Mouse (Mus musculus): ENCODE measurements around the gene Atp2c2.

Atp2c2 gene

DNA sequence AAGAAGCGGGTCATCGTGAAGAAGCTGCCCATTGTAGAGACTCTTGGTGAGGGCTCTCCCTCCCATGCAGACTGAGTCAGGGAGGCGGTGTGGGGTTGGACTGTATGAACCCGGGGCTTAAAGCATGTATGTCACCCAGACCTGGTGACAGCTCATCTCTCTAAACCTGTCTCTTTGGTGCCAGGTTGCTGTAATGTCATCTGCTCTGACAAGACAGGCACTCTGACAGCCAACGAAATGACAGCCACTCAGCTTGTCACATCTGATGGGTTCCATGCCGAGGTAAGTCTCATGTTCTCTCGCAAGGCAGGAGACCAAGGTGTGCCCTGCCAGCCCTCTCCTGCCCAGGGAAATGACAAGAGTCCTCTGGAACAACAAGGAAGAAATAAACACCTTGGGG, 42.6 kb downstream of the Atp2c2 start:
- DNase-seq (ENCODE audit: low spot score): no peak

DNA sequence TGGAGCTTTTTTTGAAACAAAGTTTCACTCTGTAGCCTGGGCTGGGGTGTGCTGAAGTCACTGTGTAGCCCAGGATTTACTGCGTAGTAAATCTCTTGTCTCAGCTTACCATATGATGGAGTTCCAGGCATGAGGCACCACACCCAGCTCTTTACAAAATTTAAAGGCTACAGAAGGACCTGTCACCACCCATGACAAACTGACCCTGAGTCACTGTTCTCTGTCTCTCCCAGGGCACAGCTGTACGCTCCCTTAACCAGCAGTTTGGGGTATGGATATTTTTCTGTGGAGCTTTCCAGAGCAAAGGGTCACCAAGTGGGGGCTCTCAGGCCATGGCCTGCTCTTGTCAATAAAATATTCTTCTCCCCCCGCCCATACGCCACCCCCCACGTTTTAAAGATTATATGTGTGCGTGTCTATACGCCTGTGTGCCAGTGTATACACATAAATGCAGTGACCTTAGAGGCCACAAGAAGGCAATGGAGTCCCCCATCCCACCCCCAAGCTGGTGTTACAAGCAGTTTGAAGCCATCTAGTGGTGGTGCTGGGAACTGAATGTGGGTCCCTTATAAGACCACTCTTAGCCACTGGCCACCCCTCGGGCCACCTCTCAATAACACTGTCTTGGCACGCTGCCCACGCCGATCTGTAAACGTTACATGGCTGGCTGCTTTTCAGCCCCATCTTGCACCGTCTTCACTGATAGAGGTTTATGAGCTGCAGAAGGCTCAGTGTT, 43.6 kb downstream of the Atp2c2 start:
- peak; percentile 29 for DNase-seq (ENCODE audit: low spot score)

DNA sequence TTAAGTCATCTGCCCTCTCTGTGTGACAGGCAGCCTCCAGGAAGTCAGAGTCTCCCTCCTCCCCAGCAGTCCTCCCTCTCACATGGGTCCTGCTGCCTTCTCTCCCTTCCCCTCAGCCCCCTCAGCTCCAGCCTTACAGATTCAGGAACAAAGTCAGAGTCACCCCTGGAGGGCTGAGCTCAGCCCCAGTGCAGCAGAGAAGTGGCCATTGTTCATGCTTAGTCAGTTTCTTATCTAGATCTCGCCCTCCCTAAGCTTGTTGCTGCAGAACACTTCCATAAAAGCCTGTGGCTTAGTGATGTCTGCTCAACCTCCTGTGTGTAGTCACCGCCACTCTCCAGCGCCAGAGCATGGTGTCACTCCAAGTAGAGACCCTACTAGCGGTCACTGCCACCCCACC, 44.8 kb downstream of the Atp2c2 start:
- no peak for DNase-seq (ENCODE audit: low spot score)

DNA sequence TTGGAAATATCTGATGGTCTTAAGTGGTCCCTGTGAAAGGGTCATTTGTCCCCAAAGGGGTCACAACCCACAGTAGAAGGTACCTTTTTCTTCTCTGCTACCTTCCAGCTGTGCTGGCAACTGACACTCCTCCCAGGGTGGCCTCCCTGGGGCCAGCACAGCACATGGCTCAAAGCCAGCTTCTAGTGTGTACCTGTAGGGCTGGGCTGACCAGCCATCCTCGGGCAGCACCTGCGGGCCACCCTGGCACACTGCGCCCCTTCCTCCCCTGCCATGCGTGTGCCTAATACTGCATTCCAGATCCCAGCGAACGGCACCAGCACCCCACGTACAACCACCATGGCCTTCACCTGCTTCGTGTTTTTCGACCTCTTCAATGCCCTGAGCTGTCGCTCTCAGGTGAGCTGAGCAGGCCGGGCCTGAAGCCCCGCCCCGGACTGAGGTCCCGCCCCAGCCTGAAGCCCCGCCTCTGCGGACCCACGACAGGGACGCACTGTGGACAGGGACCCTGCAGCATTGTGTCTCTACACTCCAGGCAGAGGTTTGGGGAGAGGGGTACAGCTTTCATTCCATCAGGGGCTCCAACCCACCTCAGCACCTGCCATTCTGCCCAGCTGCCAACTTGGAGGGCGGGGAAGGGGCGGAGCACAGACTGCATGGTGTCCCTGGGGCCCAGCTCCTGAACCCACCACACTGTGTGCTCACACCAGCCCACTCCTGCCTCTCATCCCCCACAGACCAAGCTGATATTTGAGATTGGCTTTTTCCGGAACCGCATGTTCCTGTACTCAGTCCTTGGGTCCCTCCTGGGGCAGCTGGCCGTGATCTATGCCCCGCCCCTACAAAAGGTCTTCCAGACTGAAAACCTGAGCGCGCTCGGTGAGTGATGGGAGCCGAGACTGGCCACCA, 55.7 kb downstream of the Atp2c2 start:
- no peak for DNase-seq (ENCODE audit: low spot score)

DNA sequence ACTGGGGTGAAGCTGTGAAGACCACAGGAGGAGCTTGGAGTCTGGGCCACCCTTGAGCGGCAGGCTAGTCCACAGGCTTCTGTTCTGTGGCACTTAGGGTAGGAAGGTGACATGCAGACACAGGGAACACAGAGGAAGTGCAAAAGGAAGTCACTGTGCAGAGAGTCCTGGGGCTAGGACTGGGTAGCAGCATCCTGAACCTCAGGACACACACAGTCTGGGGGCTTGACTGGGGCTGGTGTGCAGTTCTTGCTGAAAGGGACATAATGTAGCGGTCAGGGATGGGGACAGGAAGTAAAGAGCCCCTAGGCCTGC, 56.3 kb downstream of the Atp2c2 start:
- no peak for DNase-seq (ENCODE audit: low spot score)

DNA sequence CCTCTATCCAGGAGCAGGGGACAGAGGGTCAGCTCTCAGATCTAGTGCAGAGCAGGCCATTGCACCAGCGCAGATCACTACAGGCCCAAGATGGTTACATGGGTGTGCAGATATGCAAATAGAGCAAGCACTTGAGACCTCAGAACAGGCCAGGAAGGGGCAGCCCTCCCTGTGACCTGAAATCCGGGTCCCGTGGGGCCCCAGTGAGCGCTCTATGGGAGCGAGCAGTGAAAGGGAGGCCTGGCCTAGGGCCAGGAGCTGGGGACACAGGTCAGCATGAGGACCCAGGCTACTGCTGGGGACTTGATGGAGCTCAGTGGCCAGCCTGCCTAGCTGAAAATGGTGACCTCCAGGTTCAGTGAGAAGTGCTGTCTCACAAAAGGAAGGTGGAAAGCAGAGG, 56.7 kb downstream of the Atp2c2 start:
- DNase-seq (ENCODE audit: low spot score): no peak

DNA sequence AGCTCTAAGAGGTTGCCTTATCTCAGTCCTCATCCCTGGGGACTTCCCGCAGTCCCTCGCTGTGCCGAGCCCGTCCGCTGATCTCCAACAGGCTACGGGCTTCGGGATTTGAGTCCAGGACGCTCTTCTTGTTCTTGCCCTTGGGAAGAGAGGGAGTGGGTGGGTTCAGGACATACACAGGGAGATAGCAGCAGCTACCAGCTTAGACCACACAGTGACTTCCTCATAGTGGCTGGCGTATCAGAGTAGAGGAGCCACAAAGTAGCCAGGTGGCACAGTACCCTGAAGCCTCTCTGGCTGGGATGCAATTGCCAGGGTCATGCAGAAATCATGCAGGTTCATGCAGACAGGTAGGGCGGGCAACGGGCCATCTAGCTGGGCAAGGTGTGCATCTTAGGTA, 61.9 kb downstream of the Atp2c2 start:
- DNase-seq (ENCODE audit: low spot score): no peak

DNA sequence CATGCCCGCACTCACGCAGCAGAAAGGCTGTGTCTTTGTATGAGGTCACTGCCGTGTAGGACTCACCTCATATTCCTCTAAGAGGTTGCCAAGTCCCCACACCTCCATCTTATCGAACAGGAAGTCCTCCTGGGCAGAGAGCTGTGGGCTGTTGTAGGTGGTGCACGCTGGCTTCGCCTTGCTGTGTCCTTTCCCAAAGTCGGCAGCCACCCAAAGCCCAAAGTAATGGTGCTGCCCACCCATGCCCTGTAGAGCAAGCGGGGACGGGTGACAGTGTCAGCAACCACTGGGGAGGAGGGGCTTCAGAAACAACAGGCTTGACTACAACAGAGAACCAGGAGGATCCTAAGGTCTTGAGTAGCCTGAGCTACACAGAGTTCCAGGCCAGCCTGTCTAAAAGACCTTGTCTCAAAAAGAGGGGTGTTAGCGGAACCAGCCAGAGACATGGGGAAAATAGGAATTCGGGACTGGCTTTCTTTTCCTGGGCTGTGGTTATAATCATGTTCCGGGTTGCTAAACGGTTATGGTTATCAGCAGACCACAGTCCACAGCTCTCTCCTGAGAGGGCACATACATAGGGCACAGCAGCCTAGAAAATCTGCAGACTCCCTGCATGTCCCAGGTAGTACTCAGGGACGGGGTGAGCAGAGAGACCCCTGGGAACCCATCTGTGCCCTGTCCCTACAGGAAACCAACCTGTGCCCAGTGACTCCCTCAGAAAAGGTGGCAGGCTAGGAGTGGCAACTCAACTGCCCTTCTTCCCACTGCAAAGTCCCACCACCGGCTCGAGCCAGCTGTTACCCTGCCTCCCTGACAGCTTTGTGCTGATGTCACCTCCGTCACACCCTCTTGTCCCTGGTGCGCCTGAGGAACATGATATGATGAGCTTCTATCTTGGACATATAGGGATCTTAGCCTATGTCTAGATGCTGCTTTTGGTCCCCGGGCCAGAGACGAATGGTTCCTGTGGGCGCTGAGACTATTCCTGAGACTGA, 62.7 kb downstream of the Atp2c2 start:
- DNase-seq (ENCODE audit: low spot score): no peak

DNA sequence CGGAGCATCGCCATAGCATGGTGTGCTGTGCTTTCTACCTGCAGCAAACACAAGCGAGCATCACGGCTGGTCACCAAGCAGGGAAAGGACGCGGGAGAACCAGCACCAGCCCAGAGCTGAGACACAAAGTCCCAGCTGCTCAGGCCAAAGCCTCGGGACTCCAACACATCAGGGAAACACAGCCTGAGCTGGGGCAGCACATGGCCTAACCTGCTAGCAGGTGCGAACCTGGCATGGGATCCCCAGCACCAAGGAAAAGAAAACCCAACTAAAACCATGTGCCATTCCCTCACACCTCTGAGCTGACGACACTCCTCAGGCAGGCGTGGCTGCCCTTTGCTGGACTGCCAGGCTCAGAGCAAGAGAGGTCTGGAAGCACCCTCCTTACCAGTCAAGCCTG, 65.5 kb downstream of the Atp2c2 start:
- no peak for DNase-seq (ENCODE audit: low spot score)

DNA sequence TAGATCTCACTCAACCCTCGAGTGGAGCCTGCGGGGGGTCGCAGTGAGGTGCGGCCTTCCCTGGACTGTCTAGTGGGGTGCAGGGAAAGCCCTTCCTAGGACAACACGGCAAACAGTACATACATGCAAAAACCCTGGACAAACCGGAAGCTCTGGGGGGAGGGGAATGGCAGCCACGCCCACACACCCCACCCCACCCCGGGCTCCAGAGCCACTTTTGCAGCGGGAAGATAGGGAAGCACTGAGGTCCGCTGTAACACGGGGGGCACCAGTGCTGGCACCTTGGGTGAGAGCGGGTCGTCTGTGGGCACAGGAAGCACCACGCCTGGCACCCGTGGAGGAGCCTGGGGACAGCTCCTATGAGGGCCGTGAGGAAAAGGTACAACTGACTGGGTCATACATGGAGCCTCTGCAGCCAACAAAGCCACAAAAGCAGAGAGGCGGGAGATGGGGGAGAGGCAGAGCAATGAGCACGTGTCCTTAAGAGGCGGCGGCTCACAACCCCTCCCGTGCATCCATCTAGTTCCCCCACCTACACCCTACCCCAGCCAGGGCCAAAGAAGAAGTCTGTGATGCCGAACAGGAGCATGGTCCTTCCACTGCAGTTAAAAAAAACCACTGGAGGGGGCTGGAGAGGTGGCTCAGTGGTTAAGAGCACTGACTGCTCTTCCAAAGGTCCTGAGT, 66.1 kb downstream of the Atp2c2 start:
- no peak for DNase-seq (ENCODE audit: low spot score)

DNA sequence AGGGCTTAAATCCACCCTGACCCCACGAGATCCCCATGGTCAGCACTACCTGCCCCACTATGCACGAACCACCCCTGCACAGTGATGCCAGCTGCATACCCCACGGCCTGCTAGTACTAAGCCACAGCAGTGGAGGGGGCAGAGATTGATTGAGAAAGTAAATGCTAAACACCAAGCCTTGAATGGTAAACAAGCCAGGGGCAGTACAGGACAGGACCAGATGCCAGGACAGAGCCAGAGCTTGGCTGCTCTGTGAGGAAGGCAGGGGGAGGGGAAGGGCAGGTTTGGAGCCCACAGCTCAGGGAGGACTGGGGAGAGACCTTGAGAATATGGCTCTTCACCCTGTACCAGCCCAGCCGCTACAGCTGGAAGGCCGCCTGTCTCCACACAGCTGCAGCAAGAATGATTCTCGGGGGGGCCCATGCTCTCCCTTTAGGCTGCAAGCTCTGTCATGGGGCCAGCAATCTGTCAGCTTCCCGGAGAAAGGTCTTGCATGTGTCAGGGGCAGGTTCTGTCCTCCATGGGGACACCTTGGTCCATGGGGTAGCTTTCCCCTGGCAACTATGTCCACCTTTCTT, 76.9 kb downstream of the Atp2c2 start:
- no peak for DNase-seq (ENCODE audit: low spot score)

DNA sequence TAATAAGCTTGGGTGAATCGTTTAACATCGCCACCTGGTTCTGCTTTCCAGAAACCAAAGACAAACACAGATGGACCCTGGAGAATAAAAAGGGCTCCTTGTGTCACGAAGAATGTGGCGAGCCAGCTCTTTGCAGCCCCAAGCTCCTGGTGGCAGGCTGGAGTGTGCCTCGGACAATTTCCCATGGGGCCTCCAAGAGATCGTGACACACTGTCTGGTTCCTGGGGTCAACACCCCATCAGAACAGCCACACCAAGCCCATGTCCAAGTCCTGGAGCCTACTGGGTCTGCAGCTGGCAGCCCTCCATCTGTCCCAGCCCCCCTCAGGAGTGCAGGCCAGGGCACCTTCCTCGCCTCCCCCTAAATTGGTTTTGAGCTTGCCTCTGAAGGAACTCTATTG, 78.0 kb downstream of the Atp2c2 start:
- DNase-seq (ENCODE audit: low spot score): no peak

DNA sequence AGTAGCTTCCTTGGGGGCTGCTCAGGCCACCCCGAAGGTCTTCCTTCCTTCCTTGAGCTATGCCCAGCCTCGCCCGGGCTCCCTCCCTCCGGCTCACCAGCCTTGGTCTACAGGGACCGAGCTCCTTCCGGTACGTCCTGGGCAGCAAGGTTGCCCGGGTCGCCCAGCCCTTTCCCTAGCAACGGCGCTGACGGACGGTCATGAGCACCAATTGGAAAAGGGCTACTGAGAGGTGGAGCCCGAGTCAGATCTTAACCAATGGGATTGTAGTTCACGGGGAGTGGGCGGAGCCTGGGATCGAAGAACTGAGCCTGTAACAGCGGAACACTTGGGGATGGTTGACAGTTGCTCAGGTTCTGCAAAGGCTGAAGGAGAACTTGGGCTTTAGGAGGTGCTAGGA, 78.5 kb downstream of the Atp2c2 start, which contains the start of gene Tldc1:
TSS of gene Tldc1 (minus strand) at position 154 of the 400 bp plus-strand sequence.
- DNase-seq (ENCODE audit: low spot score): peak; percentile 100

DNA sequence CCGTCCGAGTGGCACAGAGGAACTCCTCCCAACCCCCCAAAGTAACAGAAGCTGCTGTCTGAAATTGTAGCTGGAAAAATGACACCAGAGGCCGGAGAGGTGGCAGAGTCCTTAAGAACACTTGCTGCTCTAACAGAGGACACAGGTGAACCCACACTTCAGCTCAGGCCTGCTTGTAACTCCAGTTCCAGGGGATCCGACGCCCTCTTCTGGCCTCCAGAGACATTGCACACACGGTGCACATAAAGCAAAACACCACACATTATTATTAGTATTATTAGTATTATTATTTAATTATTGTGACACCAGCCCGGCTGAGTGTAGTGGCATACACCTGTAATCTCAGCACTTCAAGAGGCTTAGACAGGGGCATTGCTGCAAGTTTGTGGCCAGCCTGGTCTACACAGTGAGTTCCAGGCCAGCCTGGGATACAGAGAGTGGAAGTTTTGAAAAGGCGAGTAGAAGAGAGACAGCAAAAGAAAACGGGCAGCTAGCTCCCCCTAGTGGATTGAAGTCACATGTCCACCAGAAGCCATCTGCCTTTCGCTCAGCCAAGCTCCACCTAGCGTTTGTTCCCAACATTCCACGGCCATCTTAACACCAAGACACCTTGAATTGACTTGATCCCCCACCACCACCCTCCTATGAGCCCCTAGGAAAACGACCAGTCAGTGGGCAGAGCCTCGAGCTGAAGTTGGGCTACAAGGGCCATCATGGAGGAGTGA, 79.4 kb downstream of the Atp2c2 start:
- DNase-seq (ENCODE audit: low spot score): peak; percentile 76

DNA sequence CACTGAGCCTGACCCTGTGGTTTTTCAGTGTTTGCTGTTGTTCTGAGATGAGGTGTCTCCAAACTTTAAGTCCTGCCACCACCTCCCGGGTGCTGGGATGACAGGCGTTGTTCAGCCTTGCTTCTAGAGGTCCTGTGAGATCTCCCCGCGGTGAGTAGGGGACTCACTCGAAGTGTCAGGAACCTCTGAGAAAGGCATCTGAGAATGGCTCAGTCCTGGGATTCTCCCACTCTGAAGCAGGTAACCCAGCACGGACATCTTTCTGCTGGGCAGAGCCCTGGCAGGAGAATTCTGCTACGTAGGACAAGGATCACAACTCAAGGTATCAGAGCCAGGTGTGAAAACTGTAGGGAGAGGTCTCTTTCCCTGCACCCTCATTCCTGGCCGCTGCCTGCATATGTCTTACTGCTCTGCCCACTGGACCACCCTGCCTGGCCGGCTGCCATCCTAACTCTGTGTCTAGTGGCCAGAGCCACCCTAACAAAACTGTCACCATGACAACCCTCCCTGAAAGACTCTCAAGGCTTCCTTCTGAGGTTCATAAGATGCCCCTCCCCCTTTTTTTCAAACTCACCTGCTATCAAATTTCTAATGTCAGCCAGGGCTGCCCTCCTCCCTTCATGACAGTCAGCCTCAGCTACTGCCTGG, 80.7 kb downstream of the Atp2c2 start:
- DNase-seq (ENCODE audit: low spot score): no peak

DNA sequence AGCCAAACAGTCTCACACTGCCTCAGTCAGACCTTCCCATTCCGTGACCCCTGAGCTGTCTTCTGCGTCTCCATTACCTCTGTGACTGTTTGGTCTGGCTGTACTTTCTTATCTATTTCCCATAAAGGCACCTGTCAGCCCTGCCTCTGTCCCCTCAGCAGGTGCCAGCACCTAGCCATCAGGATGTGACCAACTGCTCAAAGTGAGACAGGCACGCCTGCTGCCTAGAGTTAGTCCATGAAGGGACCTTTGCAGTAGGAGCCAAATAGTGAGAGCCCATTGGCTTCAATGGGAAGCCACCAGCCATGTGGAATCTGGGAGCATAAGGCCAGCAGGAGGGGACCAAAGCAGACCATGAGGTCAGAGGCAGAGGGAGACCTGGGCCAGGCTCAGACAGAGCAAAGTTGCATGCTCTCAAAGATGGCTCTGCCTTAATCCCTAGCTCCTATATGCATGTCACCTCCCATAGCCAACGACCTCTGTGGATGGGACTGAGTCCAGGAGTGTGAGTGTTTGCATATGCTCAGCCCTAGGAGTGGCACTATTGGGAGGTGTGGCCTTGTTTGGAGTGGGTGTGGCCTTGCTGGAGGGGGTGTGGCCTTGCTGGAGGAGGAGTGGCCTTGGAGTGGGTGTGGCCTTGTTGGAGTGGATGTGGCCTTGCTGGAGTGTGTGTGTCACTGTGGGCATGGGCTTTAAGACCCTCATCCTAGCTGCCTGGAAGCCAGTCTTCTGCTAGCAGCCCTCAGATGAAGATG, 81.5 kb downstream of the Atp2c2 start:
- no peak for DNase-seq (ENCODE audit: low spot score)

DNA sequence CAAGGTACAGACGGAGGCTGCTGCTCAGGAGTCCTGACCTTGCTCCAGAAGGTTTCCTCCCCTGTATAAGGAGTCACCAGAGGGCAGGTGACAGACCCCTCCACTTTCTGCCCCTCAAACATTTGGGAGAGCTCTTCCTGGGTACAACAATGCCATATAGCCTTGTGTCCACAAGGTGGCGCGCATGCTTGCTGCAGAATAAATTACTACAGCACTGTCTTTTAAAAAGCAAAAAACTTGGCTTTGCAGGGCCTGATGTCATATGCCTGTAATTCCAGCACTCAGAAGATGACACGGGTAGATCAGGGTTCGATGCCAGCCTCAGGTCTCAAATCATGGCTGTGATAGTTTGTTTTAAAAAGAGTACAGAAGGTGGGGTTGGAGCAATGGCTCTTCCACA, 82.9 kb downstream of the Atp2c2 start:
- peak; percentile 75 for DNase-seq (ENCODE audit: low spot score)

DNA sequence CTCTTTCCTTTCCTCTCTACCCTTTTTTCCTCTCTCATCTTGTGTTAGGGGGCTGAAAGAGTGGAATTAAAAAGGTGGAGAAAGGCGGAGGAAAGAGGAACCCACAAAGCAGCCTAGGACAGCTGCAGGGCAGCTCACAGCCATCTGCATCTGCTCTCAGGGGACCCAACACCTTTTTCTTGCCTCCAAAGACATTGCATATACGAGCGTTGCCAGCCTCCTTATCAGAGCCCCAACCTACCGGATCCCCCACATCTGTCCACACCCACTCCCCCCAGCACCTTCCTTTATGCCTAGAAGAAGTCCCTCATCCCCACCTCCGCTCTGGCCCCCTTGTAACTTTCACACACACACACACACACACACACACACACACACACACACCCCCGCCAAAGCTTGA, 83.8 kb downstream of the Atp2c2 start:
- DNase-seq (ENCODE audit: low spot score): no peak

DNA sequence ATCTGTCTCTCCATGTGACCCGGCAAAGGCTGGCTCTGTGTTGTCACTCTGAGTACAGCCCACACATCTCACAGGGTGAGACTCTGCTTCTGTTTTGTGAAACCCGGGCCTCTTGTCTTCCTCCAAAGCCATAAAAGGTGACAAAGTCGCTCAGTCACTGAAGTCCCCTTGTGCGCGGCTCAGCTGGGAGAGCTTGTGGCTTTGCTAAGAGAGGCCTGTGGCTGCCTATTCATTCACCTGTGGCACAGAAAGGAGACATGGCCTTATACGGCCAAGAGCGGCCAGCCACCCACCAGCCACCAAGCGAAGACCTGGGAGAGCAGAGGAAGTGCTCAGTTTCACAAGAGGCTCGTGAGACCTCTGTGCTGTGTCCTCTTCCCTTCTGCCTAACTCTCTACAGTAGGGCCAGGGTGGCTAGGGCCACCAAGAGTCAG, 84.3 kb downstream of the Atp2c2 start:
- no peak for DNase-seq (ENCODE audit: low spot score)
